Mouse (Mus musculus): ENCODE results near the gene Zfp777. TPM values are rescaled to one million over a fixed set of nuclear protein-coding genes. Genes with fewer than 3 reads are reported as not detected.
A peak's percentile ranks its signal among the peaks of the same experiment; 100 is the strongest.

Zfp777 gene
- 8.6 and 9.3 TPM in 2 replicates for polyA plus RNA-seq (2012; ENCODE audit: insufficient read depth, insufficient read length, missing spikeins)

- Histone ChIP-seq H3K27ac (ENCODE audit: insufficient read depth, low read depth, low read length) (peak within 1 kb of the TSS; percentile 49), H3K4me1 (ENCODE audit: control insufficient read depth, insufficient read depth, low read length) (peaks cover 13% of the 10 kb centered on the region), H3K4me3 (ENCODE audit: insufficient read depth, low read length) (peak within 1 kb of the TSS; percentile 94)
- TF ChIP-seq POLR2A (IDR thresholded peaks at IDR 0.05; ENCODE audit: borderline replicate concordance, low read depth, low read length) (no peak; the same call in 1 of the 2 replicates), CTCF (IDR thresholded peaks at IDR 0.05; ENCODE audit: low read depth, low read length) (no peak)
Observed at GRCm38 (mm10) chr6:48048426-48049272, at the start of gene Zfp777. Gene Zfp777, minus strand, starts transcription at chr6:48048911.

GRCm38 (mm10) chr6:48086957-48087715 is 38.4 kb upstream of the Zfp777 start:
- Histone ChIP-seq H3K4me3 (ENCODE audit: insufficient read depth, low read length) (peak overlapping the region; percentile 61; the same call in 1 of the 2 replicates), H3K4me1 (ENCODE audit: control insufficient read depth, insufficient read depth, low read length) (peaks cover 23% of the 10 kb centered on the region), H3K27ac (ENCODE audit: insufficient read depth, low read depth, low read length) (no peak overlapping the region)
- TF ChIP-seq POLR2A (IDR thresholded peaks at IDR 0.05; ENCODE audit: borderline replicate concordance, low read depth, low read length) (no peak), CTCF (IDR thresholded peaks at IDR 0.05; ENCODE audit: low read depth, low read length) (no peak)

GRCm38 (mm10) chr6:48086471-48086878 is 37.8 kb upstream of the Zfp777 start, which contains the start of gene Zfp746:
Gene Zfp746, minus strand, starts transcription at chr6:48086593.
- H3K27ac ChIP-seq (ENCODE audit: insufficient read depth, low read depth, low read length) = peak within 1 kb of the TSS; percentile 58
- peak within 1 kb of the TSS; percentile 98 for H3K4me3 ChIP-seq (ENCODE audit: insufficient read depth, low read length)
- H3K4me1 ChIP-seq (ENCODE audit: control insufficient read depth, insufficient read depth, low read length) = peaks cover 23% of the 10 kb centered on the region
- TF ChIP-seq POLR2A (IDR thresholded peaks at IDR 0.05; ENCODE audit: borderline replicate concordance, low read depth, low read length) (no peak), CTCF (IDR thresholded peaks at IDR 0.05; ENCODE audit: low read depth, low read length) (no peak)

- TF ChIP-seq POLR2A (IDR thresholded peaks at IDR 0.05; ENCODE audit: borderline replicate concordance, low read depth, low read length) (no peak), CTCF (IDR thresholded peaks at IDR 0.05; ENCODE audit: low read depth, low read length) (no peak)
- H3K4me1 ChIP-seq (ENCODE audit: control insufficient read depth, insufficient read depth, low read length) = peaks cover 23% of the 10 kb centered on the region
- H3K4me3 ChIP-seq (ENCODE audit: insufficient read depth, low read length) = peak overlapping the region; percentile 98
- H3K27ac ChIP-seq (ENCODE audit: insufficient read depth, low read depth, low read length) = peak overlapping the region; percentile 58
Observed at GRCm38 (mm10) chr6:48085521-48086404, 37.1 kb upstream of the Zfp777 start.

GRCm38 (mm10) chr6:48083733-48084191 is 35.1 kb upstream of the Zfp777 start:
- Histone ChIP-seq H3K4me3 (ENCODE audit: insufficient read depth, low read length) (no peak overlapping the region), H3K4me1 (ENCODE audit: control insufficient read depth, insufficient read depth, low read length) (peaks cover 23% of the 10 kb centered on the region), H3K27ac (ENCODE audit: insufficient read depth, low read depth, low read length) (peak overlapping the region; percentile 44)
- no peak for TF ChIP-seq POLR2A (IDR thresholded peaks at IDR 0.05; ENCODE audit: borderline replicate concordance, low read depth, low read length)
- no peak for TF ChIP-seq CTCF (IDR thresholded peaks at IDR 0.05; ENCODE audit: low read depth, low read length)

- peaks cover 21% of the 10 kb centered on the region for H3K4me1 ChIP-seq (ENCODE audit: control insufficient read depth, insufficient read depth, low read length)
- no peak overlapping the region for H3K4me3 ChIP-seq (ENCODE audit: insufficient read depth, low read length)
- no peak overlapping the region for H3K27ac ChIP-seq (ENCODE audit: insufficient read depth, low read depth, low read length)
- no peak for TF ChIP-seq CTCF (IDR thresholded peaks at IDR 0.05; ENCODE audit: low read depth, low read length)
- TF ChIP-seq POLR2A (IDR thresholded peaks at IDR 0.05; ENCODE audit: borderline replicate concordance, low read depth, low read length) = no peak
Observed at GRCm38 (mm10) chr6:48081952-48082351, 33.2 kb upstream of the Zfp777 start.

- Histone ChIP-seq H3K4me1 (ENCODE audit: control insufficient read depth, insufficient read depth, low read length) (peaks cover 21% of the 10 kb centered on the region), H3K4me3 (ENCODE audit: insufficient read depth, low read length) (no peak overlapping the region), H3K27ac (ENCODE audit: insufficient read depth, low read depth, low read length) (no peak overlapping the region)
- TF ChIP-seq POLR2A (IDR thresholded peaks at IDR 0.05; ENCODE audit: borderline replicate concordance, low read depth, low read length) (no peak), CTCF (IDR thresholded peaks at IDR 0.05; ENCODE audit: low read depth, low read length) (no peak)
Observed at GRCm38 (mm10) chr6:48081021-48081420, 32.3 kb upstream of the Zfp777 start.

GRCm38 (mm10) chr6:48073316-48073715 is 24.6 kb upstream of the Zfp777 start:
- peaks cover 3% of the 10 kb centered on the region; the same call in 1 of the 2 replicates for H3K4me1 ChIP-seq (ENCODE audit: control insufficient read depth, insufficient read depth, low read length)
- TF ChIP-seq POLR2A (IDR thresholded peaks at IDR 0.05; ENCODE audit: borderline replicate concordance, low read depth, low read length) (no peak), CTCF (IDR thresholded peaks at IDR 0.05; ENCODE audit: low read depth, low read length) (no peak)
- no peak overlapping the region for H3K4me3 ChIP-seq (ENCODE audit: insufficient read depth, low read length)
- H3K27ac ChIP-seq (ENCODE audit: insufficient read depth, low read depth, low read length) = no peak overlapping the region

GRCm38 (mm10) chr6:48067492-48067891 is 18.8 kb upstream of the Zfp777 start:
- Histone ChIP-seq H3K4me1 (ENCODE audit: control insufficient read depth, insufficient read depth, low read length) (no peaks in the 10 kb centered on the region), H3K27ac (ENCODE audit: insufficient read depth, low read depth, low read length) (no peak overlapping the region)
- no peak for TF ChIP-seq POLR2A (IDR thresholded peaks at IDR 0.05; ENCODE audit: borderline replicate concordance, low read depth, low read length)

More at GRCm38 (mm10) chr6:48067492-48067891, 18.8 kb upstream of the Zfp777 start:
- no peak overlapping the region for H3K4me3 ChIP-seq (ENCODE audit: insufficient read depth, low read length)

Measured in bone marrow macrophage, adult 2 months (primary cell).